Mouse (Mus musculus) megakaryocyte, adult 5-6 weeks (primary cell): ENCODE results near the gene Ms4a5. TPM values are rescaled to one million over a fixed set of nuclear protein-coding genes. Genes with fewer than 3 reads are reported as not detected.
"Not testable (repeated sequence)": the region's sequence is repeated elsewhere in the genome, so short reads cannot be mapped to it uniquely, and the experiment has no call there.

ENCODE experiments used
- ATAC-seq: 2 replicates; pipeline ENCODE4 v1.8.0; 2016; ENCODE audit warnings: mild to moderate bottlenecking, inconsistent platforms; ENCODE audit not compliant: poor library complexity, severe bottlenecking
- total RNA-seq, 2 experiments: library from RNA; stranded (forward) in 1 of 2; stranded (reverse) in 1 of 2; fragments of 153-499, 151-499 nt in 1 of 2; fragments of 221-1000, 200-1000 nt in 1 of 2; gene quantifications; 2 replicates each; pipeline versions ENCODE4 v1.2.3 to v1.2.4; 2015 to 2017

The Ms4a5 gene
- total RNA-seq (2015) (not detected in 2 replicates), total RNA-seq (2017) (not detected in 2 replicates)

DNA sequence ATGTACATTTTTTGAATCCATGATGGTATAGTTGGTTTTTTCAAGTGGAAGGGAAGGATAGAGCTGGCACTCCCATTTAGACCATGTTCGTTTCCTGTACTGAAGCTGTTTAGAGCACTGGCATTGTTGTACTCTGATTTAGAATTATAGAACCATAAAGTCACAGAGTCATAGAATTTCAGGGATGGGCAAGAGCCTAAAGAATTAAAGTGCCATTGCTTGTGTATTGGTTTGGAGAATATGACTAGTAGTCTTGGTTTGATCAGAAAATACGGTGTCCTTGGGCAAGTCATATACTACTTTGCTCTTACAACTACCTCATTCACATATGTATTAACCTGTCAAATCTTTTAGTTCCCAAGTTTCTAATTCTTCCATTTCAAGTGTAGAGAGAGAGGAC is at the start of gene Ms4a5:
Gene Ms4a5 (minus strand): TSS at position 101 of the 400 bp plus-strand sequence.
- ATAC-seq: no peak

DNA sequence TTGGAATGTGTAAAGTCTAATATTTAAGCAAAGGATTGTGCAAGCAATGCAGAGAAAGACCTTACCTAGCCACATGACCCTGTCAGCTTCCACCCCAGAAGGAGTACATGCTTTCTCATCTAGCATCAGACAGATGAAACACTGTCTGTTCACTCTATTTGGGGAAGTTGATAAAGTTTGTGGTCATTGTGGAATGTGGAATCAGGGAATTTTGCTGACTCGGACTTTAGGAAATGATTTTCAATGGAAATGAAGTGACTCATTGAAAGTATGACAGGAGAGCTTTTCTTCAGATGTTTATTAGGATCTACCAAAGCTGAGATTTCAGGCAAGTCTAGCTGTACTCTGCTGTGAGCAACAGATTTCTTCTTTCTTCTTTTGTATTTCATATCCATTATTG is 37.5 kb upstream of the Ms4a5 start:
- ATAC-seq: no peak

DNA sequence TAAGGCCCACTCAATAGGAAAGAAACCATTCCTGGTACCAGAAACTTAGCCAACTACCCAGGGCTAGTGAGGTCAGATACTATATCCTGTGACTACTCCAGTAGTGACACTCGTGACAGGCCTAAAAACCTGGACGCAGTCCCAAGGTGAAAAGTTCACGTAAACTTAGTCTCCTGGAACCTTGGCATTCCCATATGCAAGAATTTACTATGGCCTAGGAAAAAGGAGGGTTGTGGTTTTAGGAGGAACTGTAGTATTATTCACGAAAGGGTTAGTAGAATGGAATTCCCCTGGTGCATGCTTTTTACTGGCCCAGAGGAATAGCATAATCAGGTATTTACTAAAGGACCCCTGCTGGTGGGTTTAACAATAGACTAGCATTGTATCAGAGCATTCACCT is 33.1 kb upstream of the Ms4a5 start:
- ATAC-seq: no peak

DNA sequence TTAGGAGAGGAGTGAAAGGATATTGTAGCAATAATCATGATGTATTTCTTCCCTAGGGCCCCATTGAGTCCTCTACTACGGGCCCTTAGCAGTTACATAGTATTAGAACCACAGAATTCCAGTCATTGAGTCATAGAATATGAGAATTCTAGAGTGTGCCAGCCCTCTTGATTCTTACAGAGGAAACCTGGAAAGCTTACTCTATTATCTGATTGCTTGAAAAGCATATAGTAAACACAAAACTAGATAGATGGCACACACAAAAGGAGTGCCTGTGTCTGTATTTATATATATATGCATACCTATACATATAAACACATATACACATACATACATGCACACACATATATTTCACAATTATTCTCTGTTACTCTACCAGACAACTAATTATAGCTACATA is 30.7 kb upstream of the Ms4a5 start, which contains the start of gene Ms4a14:
Gene Ms4a14 (minus strand): TSS at position 101 of the 400 bp plus-strand sequence.
- ATAC-seq: no peak

DNA sequence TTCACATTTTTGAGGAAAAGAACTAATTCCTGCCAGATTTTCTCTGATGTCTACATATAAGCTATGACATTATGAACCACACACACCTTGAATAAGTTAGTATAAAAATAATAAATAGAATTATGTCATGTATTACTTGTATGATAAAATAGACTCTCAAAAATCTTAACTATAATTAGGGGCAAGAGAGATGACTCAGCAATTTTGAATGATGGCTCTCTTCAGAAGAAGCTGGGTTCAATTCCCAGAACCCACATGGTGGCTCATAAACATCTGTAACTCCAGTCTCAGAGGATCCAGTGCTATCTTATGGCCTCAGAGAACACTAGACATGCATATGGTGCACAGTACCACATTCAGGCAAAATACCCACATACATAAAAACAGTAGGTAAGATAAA is 25.2 kb upstream of the Ms4a5 start:
- ATAC-seq: no peak

DNA sequence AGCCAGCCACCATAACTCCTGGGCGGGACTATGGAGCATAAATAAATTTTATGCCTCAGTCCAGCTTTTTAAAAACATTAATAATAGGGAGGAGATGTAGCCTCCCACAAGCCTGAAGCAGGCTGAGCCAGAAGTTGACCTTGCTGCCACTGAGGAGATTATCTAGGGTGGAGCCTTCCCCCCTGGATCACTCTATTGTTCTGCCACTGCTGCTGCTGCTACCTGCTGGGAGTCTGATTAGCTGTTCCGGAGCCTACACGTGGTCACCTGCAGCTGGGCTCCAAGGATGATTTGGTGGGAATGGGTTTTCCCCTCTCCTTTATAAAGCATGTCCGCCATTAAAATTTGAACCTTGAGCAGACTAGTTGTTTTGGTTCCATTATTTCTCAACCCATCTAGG is 15.9 kb upstream of the Ms4a5 start:
- ATAC-seq: not testable (repeated sequence)

DNA sequence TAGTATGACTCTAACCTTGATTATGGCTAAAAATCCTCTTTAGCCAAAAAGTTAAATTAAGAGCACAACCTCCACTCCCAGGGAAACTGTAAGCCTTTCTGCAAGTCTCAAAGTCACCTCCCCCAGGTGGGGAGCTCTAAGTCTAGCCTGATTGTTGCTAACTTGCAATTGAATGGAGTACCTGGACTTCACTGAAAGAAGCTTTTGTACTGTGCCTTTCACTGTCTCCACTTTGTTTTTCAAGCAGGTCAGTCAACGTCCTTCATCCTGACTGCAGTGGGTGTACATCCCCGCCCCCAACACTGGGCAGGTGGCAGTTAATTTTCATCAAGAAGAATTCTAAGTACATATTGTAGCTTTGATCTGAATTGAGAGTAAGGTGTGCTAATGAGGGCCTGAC is 15.3 kb upstream of the Ms4a5 start:
- ATAC-seq: no peak

DNA sequence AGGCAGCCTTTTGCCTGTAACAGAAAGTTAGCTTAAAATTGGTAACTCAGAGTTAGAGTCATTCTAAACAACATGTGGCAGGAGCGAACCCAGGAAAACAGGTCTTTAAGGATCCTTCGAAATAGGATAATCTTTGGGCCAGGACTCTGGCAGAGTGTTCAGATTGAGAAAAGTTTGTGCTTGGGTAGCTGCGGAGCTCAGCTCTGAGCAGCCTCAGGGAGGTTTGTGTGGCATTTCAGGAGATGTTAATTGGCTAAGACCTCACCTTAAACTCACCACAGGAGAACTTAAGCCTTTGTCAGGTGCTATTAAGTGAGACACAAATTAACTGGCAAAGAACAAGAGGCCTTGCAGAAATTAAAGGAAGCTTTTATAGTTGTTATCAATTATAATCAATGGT is 9.9 kb upstream of the Ms4a5 start:
- ATAC-seq: not testable (repeated sequence)

DNA sequence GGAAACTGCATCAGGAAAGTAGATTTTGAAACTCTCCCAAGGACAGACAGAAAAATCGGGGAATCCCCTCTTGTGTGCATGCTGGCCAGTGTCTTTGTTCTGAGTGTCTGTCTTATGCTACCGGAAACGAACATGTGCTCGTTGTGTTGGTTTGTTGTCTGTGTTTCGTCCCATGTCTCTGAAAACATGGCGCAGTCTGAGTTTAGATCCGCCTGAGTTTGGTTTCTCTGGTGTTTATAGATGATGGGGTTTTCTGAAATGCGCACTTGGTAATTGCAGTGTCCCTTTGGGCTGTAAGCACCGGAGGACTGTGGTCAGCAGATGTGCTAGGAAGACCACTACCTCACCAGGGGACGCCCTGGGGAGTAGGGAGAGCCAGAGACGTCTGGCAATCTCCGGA is 9.3 kb upstream of the Ms4a5 start:
- no peak for ATAC-seq

DNA sequence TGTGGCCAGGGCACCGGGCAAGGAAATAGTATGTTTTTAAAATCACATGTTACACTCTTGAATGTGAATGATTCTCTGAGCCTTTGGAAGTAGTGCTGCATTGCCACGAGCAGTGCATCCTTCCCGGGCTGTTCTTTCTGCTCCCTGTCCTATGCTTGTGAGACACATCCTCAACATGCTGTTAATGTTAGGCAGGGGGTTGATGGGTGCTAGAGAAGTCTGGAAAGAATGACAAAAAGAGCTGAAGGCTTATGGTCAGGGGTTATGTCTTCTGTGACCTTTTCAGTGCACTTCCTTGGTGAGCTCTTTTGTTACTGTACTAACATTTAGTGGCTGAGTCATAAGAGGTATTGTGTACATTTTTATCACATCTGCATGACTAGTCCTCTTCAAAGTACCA is 3.5 kb downstream of the Ms4a5 start:
- ATAC-seq: no peak

DNA sequence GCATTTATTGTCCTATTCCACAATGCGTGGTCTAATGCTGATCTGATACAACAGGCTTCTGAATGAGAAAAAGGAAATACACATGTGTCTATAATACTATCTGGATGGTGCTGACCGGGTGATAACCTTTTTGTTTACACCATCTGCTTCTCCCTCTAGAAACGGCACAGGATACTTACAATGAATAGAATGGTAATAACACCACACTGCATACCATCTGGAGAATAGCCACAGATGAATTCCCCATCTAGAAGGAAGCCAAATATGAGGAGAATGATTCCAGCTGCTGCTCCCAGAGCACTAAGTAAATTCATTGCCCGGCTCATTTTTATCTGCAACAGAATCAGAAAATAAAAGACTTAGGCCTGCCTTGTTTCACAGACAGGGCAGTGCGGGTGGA is 7.2 kb downstream of the Ms4a5 start:
- ATAC-seq: no peak

DNA sequence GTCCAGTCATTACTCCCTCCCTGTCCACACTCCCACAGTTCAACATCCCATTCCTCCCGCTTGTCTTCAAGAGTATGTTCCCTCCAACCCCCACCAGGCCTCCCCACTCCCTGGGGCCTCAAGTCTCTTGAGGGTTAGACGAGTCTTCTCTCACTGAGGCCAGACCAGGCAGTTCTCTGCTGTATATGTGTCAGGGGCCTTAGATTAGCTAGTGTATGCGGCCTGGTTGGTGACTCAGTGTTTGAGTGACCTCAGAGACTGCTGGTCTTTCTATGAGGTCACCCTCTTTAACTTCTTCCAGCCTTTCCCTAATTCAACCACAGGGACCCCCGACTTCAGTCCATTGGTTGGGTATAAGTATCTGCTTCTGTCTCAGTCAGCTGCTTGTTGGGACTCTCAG is 16.7 kb downstream of the Ms4a5 start:
- no peak for ATAC-seq

DNA sequence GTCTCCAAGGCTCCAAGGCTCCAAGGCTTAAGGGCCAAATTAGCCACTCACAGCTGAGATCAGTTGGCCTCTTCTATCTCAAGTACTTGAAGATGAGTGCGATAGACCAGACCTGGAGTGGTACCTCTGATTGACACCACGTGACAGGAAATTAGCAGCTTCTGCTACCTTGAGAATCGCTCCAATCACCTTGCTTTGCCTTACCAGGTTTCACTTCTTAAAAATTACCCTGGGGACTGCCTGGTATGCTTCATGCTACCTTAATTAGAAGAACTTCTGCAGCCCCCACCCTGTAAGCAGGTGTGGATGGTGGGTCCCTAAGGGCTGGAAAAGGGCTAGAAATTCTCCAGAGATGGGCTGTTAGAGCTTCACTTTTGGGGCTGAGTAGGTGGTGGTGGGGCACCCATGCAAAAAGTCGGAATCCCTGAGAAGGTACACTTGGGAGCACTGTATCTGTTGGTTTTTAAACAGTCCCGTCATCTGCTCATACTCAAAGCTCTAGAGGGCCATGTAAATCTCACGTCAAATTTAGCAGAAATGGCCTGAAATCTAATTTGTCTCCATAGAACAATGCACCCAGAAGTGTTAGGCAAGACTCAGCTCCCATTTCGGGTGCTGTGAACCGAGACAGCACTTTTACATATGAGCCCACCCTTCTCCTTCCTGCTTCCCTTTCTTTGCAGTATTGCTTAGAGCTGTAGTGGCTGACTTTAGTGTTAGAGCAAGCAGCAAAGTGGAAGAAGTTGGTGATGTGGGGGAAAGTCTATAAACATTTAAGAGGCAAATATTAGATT is 17.4 kb downstream of the Ms4a5 start, which contains the start of gene Ms4a1:
Gene Ms4a1 (minus strand): TSS at position 190 of the 794 bp plus-strand sequence.
- ATAC-seq: no peak

DNA sequence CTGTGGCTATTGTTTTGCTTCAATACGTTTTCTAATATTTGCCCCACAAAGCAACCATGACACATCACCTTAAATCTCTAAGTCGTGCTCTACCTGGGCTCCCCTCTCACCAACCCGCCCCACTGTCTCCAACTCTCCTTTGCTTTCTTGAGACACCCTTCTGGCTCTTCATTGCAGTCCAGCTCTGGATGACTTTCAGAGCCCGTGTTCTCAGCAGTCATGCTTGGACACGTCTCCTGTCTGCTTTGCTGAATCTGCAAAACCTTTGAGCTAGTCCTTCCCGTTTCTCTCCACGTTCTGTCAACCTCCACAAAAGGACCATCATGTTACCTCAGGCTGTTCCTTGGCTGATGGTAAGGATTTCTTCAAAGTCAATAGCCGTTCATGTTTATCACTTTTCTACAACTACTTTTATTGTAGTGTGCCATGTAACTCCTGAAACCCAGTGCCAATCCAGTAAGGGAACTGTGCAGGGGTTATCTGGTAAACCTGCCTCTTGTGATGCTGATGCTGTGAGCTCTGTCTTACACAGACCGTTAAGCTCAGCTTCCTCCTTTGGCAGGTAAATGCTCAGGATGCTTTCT is 19.0 kb downstream of the Ms4a5 start:
- no peak for ATAC-seq

DNA sequence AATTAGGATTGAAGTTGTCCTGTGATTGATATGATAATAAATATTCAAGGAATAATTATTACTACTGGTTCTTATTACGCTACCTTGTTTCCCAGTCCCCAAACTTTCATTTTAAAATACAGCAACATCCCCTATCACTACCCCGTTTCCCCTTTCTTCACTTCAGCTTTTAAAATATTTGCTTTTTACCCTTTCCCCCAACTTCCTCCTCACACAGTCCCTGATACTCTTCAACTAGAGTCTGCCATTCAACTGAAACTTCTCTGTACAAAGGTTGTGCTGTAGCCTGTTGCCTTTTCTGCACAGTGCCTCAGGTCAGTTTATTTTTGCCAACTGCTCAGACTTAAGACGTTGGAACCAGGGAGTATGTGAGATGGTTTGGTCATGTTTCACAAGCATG is 20.1 kb downstream of the Ms4a5 start:
- peak; percentile 45; the same call in 1 of the 2 replicates for ATAC-seq

DNA sequence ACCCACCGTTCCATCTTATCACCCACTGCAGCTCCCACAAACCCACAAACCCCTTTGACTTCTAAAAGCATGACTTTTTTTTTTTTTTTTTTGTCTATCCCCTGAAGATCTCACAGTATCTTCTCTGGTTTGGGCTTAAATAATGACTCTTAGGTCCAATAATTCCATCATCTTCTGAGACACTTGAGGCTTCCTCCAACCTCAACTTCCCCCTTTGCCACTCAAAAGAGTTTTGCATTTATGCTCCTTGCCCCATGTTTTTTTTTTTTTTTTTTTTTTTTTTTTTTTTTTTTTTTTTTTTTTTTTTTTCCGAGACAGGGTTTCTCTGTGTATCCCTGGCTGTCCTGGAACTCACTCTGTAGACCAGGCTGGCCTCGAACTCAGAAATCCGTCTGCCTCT is 20.7 kb downstream of the Ms4a5 start:
- ATAC-seq: not testable (repeated sequence)

DNA sequence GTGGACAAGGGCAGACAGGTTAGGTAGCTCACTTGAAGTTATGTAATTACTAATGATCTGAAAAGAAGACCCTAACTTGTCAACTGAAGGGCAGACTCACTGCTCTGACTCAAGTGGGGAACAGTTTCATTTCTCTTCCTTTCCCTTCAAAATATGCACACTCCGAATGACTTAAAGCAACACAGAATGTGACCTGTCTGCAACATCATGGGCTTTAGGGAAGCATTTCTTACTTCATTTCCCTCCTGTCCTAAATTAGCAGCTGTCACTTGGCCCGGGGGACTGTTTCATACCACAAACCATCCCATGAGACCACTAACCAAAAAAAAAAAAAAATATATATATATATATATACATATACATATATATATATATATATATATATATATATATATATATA is 22.2 kb downstream of the Ms4a5 start:
- ATAC-seq: no peak

DNA sequence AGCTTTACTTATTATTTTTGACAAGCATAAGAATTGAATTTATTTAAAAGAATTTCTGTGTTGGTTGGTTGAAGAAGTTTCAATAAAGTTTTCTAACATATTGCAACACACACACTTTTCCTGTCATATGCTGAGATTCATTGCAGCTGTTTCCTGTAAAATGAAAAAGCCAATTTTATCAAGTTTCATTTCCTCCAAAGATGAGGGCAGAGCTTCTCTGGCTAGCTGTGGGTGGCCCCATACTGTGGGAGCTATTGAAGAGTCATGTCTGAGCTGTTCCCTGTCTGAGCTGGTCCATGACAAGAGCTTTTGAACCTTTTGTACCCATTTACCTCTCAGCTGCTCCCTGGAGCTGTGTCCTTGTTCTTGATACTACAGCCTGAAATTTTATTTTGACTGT is 39.4 kb downstream of the Ms4a5 start:
- peak; percentile 79 for ATAC-seq

DNA sequence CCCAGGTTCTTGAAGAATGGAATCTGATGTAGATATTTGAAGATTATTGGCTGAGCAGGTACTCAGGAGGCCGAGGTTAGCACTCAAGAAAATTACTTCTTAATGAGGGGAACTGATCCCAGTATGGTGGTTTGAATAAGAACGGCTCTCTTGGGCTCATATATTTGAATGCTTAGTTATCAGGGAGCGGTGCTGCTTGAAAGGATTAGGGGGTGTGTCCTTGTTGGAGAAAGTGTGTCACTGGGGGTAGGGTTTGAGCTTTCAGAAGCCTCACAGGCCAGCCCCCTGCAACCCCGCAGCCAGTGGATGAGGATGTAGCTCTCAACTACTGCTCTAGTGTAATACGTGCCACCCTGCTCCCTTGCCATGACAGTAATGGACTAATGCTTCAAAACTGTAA is 41.1 kb downstream of the Ms4a5 start:
- no peak for ATAC-seq

DNA sequence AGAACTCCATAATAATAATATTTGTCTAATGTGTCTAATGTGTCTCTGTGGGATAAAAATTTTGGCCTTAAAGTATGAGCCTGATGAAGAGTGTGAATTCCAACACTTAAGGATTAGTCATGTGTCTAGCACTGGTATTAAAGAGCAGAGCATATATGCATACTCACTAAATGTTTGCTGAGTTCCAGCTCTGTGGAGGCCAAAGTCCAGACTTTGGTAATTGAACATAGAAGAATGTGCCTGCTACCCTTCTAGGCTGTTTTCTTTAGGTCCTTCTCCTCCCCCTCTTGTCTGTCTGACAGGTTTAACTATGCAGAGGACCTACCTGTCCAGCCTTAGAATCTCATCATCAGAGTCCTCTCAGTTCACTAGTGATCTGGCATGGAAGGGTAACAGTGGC is 47.9 kb downstream of the Ms4a5 start:
- ATAC-seq: no peak

DNA sequence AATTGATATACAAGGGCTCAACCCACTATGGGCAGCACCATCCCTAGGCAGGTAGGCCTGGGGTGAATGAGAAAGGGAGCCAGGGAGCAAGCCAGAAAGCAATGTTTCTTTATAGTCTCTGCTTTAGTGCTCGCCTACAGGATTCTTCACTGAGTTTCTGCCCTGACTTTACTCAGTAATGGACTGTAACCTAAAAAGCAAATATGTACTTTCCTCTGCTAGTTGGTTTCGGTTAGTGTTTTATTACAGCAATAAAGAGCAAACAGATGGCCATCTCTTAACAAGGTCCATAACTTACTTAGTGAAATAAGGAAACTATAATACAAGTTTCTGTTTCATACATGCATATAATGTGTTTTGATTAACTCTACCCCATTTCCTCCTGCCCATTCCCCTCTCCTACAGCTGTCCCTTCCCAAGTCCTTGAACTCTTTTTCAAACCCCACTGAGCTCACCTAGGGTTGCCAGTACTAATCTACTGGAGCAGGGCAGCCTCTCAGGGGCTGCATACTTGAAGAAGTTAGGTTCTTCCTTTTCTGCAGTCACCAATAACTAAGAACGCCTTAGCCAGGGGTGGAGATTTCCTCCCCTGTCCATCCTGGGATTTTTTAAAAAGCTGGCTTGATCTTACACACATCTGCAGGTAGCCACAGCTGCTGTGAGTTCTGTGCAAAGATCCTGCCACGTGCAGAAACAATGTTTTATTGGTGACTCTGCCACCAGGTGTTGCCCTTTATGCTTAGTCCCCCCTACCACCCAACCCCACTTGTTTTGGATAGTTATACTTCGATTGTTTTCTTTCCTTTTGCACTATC is 48.5 kb downstream of the Ms4a5 start:
- ATAC-seq: no peak

DNA sequence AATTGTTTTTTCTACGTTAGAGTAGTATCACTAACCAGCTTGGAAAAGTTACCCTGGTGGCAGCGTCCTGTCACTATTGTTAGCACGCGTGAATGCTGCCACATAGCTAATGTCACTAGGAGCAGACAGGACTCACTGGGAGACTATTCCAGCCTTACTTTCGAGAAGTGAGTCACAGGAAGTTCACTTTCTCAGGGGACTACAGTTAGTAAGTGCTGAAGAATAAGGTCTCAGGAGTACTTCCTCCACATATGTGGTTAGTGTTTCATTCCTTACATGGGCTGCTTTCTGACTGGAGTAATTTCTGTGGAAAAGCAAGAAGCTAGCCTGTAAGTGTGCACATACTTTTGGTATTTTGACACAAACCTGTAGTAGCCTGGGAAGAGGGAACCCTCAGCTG is 49.4 kb downstream of the Ms4a5 start:
- no peak for ATAC-seq
